Mouse (Mus musculus) lung, embryonic 16.5 days (tissue): ENCODE measurements at regions not wholly inside any gene's neighbourhood (a gene's known extent, or its start where the extent isn't known, plus 50 kb on each side); places are given as distances from the start of the nearest gene placed in this dataset.

Source experiments
- ATAC-seq: fragments of 200-750 bp; cut with Nextera tagmentation; 2 replicates; pipeline ENCODE4 v1.8.0; 2017; ENCODE audit warnings: low read depth, mild to moderate bottlenecking, moderate library complexity
- H3K27ac ChIP-seq: fragments of 300-500 bp; sonication (generic); 2 replicates; pipeline ENCODE4 v1.5.1; 2014; ENCODE audit warnings: mild to moderate bottlenecking, control low read depth, low read length
- H3K27me3 ChIP-seq: fragments of 300-500 bp; sonication (generic); 2 replicates; pipeline ENCODE4 v1.6.1; 2014; ENCODE audit warnings: low read depth, low read length, mixed read lengths; ENCODE audit not compliant: control insufficient read depth, insufficient read depth
- H3K36me3 ChIP-seq: fragments of 300-500 bp; sonication (generic); 2 replicates; pipeline ENCODE4 v1.6.1; 2014; ENCODE audit warnings: low read length; ENCODE audit not compliant: control insufficient read depth, insufficient read depth
- H3K4me1 ChIP-seq: fragments of 300-500 bp; sonication (generic); replicated peaks from 2 replicates; pipeline ENCODE4 v1.6.1; 2014; ENCODE audit warnings: low read length, mixed read lengths; ENCODE audit not compliant: control insufficient read depth, insufficient read depth
- H3K4me2 ChIP-seq: fragments of 300-500 bp; sonication (generic); 2 replicates; pipeline ENCODE4 v1.6.1; 2014; ENCODE audit warnings: low read depth, low read length, control low read depth
- H3K4me3 ChIP-seq: fragments of 300-500 bp; sonication (generic); 2 replicates; pipeline ENCODE4 v1.5.1; 2014; ENCODE audit warnings: mild to moderate bottlenecking, low read length, control low read depth
- H3K9ac ChIP-seq: fragments of 300-500 bp; sonication (generic); 2 replicates; pipeline ENCODE4 v1.6.1; 2014; ENCODE audit warnings: low read length, control low read depth
- H3K9me3 ChIP-seq: fragments of 300-500 bp; sonication (generic); 2 replicates; pipeline ENCODE4 v1.6.1; 2016; ENCODE audit warnings: low read length; ENCODE audit not compliant: control insufficient read depth
- WGBS: fragments of 180-500 bp; shearing (Covaris S2); extraction: QIAGEN DNeasy Blood & Tissue Kit; methylation state at CpG from one replicate; pipeline ENCODE4 v1.1.7; 2014; 5-methylcytosine and 5-hydroxymethylcytosine counted together

GRCm38 (mm10) chr17:73014090-73014853 lies 93.5 kb upstream of the Lclat1 start:
- Histone ChIP-seq H3K27me3 (no peaks in the 10 kb centered on the region), H3K4me2 (no peak overlapping the region), H3K9me3 (no peaks in the 10 kb centered on the region), H3K36me3 (no peaks in the 10 kb centered on the region), H3K27ac (peak overlapping the region; percentile 43), H3K4me3 (no peak overlapping the region), H3K9ac (no peak overlapping the region), H3K4me1 (peaks cover 35% of the 10 kb centered on the region)
- ATAC-seq = peak; percentile 63
- WGBS = 32% methylated on average over 9 of the region's 9 CpGs

GRCm38 (mm10) chr17:73017173-73017572 lies 90.6 kb upstream of the Lclat1 start:
- 51% methylated on average over 5 of the region's 5 CpGs for WGBS
- ATAC-seq = peak; percentile 69
- Histone ChIP-seq H3K27ac (peak overlapping the region; percentile 80), H3K9me3 (no peaks in the 10 kb centered on the region), H3K27me3 (no peaks in the 10 kb centered on the region), H3K4me3 (no peak overlapping the region), H3K36me3 (no peaks in the 10 kb centered on the region), H3K4me1 (peaks cover 31% of the 10 kb centered on the region), H3K4me2 (no peak overlapping the region), H3K9ac (no peak overlapping the region)

- Histone ChIP-seq H3K36me3 (no peaks in the 10 kb centered on the region), H3K9me3 (no peaks in the 10 kb centered on the region), H3K4me1 (peaks cover 18% of the 10 kb centered on the region), H3K4me2 (no peak overlapping the region), H3K4me3 (no peak overlapping the region), H3K9ac (no peak overlapping the region; the same call in 1 of the 2 replicates), H3K27me3 (no peaks in the 10 kb centered on the region), H3K27ac (peak overlapping the region; percentile 74)
- peak; percentile 96 for ATAC-seq
- WGBS = 12% methylated on average over 8 of the region's 8 CpGs
Measured at GRCm38 (mm10) chr17:73022630-73023051, 85.1 kb upstream of the Lclat1 start.

- Histone ChIP-seq H3K36me3 (no peaks in the 10 kb centered on the region), H3K9ac (no peak overlapping the region), H3K4me2 (no peak overlapping the region), H3K4me1 (peaks cover 18% of the 10 kb centered on the region), H3K4me3 (no peak overlapping the region), H3K27ac (peak overlapping the region; percentile 74), H3K9me3 (no peaks in the 10 kb centered on the region), H3K27me3 (no peaks in the 10 kb centered on the region)
- WGBS = 28% methylated on average over 10 of the region's 10 CpGs
- peak; percentile 39; the same call in 1 of the 2 replicates for ATAC-seq
Measured at GRCm38 (mm10) chr17:73023362-73024107, 84.2 kb upstream of the Lclat1 start.

GRCm38 (mm10) chr17:73027122-73027521 lies 80.7 kb upstream of the Lclat1 start:
- Histone ChIP-seq H3K27ac (no peak overlapping the region), H3K27me3 (no peaks in the 10 kb centered on the region), H3K36me3 (no peaks in the 10 kb centered on the region), H3K4me1 (peaks cover 17% of the 10 kb centered on the region), H3K9me3 (no peaks in the 10 kb centered on the region), H3K9ac (no peak overlapping the region), H3K4me3 (no peak overlapping the region), H3K4me2 (no peak overlapping the region)
- WGBS = 94% methylated on average over 5 of the region's 5 CpGs
- ATAC-seq = no peak

GRCm38 (mm10) chr17:73031796-73032195 lies 76.0 kb upstream of the Lclat1 start:
- ATAC-seq = no peak
- H3K27me3 ChIP-seq = no peaks in the 10 kb centered on the region
- H3K27ac ChIP-seq = no peak overlapping the region
- no peaks in the 10 kb centered on the region for H3K9me3 ChIP-seq
- no peak overlapping the region for H3K4me3 ChIP-seq
- no peak overlapping the region for H3K9ac ChIP-seq
- H3K4me2 ChIP-seq = no peak overlapping the region
- H3K36me3 ChIP-seq = no peaks in the 10 kb centered on the region
- H3K4me1 ChIP-seq = peaks cover 15% of the 10 kb centered on the region
- 45% methylated on average over 5 of the region's 5 CpGs for WGBS

- H3K4me1 ChIP-seq = peaks cover 18% of the 10 kb centered on the region
- 69% methylated on average over 3 of the region's 3 CpGs for WGBS
- no peaks in the 10 kb centered on the region for H3K9me3 ChIP-seq
- no peaks in the 10 kb centered on the region for H3K36me3 ChIP-seq
- H3K4me2 ChIP-seq = no peak overlapping the region
- no peak overlapping the region for H3K27ac ChIP-seq
- no peak overlapping the region for H3K4me3 ChIP-seq
- no peak for ATAC-seq
- H3K27me3 ChIP-seq = no peaks in the 10 kb centered on the region
- H3K9ac ChIP-seq = no peak overlapping the region
Measured at GRCm38 (mm10) chr17:73032326-73032725, 75.5 kb upstream of the Lclat1 start.

- Histone ChIP-seq H3K4me1 (peaks cover 18% of the 10 kb centered on the region), H3K27me3 (no peaks in the 10 kb centered on the region), H3K9me3 (no peaks in the 10 kb centered on the region), H3K36me3 (no peaks in the 10 kb centered on the region), H3K4me3 (no peak overlapping the region), H3K27ac (0 out of 2 replicates have a peak overlapping the region, but pooled peaks have one; percentile 38), H3K9ac (no peak overlapping the region), H3K4me2 (no peak overlapping the region)
- ATAC-seq = 0 out of 2 replicates have a peak, but pooled peaks have one; percentile 49
- WGBS = 86% methylated on average over 3 of the region's 3 CpGs
Measured at GRCm38 (mm10) chr17:73034420-73034819, 73.4 kb upstream of the Lclat1 start.

- H3K4me1 ChIP-seq = peaks cover 18% of the 10 kb centered on the region
Measured at GRCm38 (mm10) chr17:73034981-73035481, 72.8 kb upstream of the Lclat1 start.

More at GRCm38 (mm10) chr17:73034981-73035481, 72.8 kb upstream of the Lclat1 start:
- Histone ChIP-seq H3K27me3 (no peaks in the 10 kb centered on the region), H3K9me3 (no peaks in the 10 kb centered on the region), H3K27ac (0 out of 2 replicates have a peak overlapping the region, but pooled peaks have one; percentile 38), H3K4me3 (no peak overlapping the region), H3K4me2 (no peak overlapping the region), H3K36me3 (no peaks in the 10 kb centered on the region), H3K9ac (no peak overlapping the region)
- ATAC-seq = peak; percentile 61
- WGBS = 16% methylated on average over 8 of the region's 8 CpGs
